Mouse (Mus musculus) neural tube, embryonic 15.5 days (tissue): ENCODE measurements around the gene Ugt1a9. TPM values are rescaled to one million over a fixed set of nuclear protein-coding genes. Genes with fewer than 3 reads are reported as not detected.

Source experiments
- ATAC-seq: fragments of 200-750 bp; cut with Nextera tagmentation; 2 replicates; pipeline ENCODE4 v1.8.0; 2017; ENCODE audit warnings: mild to moderate bottlenecking, moderate TSS enrichment, moderate library complexity; ENCODE audit not compliant: low FRiP score
- H3K27ac ChIP-seq: fragments of 300-500 bp; sonication (generic); replicated peaks from 2 replicates; pipeline ENCODE4 v1.5.1; 2015; ENCODE audit warnings: mild to moderate bottlenecking, inconsistent platforms
- H3K27me3 ChIP-seq: fragments of 300-500 bp; sonication (generic); replicated peaks from 2 replicates; pipeline ENCODE4 v1.6.1; 2015; ENCODE audit warnings: inconsistent platforms
- H3K36me3 ChIP-seq: fragments of 300-500 bp; sonication (generic); 2 replicates; pipeline ENCODE4 v1.6.1; 2015; ENCODE audit warnings: inconsistent platforms
- H3K4me1 ChIP-seq: fragments of 300-500 bp; sonication (generic); 2 replicates; pipeline ENCODE4 v1.6.1; 2015; ENCODE audit warnings: inconsistent platforms
- H3K4me2 ChIP-seq: fragments of 300-500 bp; sonication (generic); 2 replicates; pipeline ENCODE4 v1.6.1; 2015; ENCODE audit warnings: inconsistent platforms, mild to moderate bottlenecking, moderate library complexity
- H3K4me3 ChIP-seq: fragments of 300-500 bp; sonication (generic); replicated peaks from 2 replicates; pipeline ENCODE4 v1.5.1; 2015; ENCODE audit warnings: mild to moderate bottlenecking, inconsistent platforms
- H3K9ac ChIP-seq: fragments of 300-500 bp; sonication (generic); replicated peaks from 2 replicates; pipeline ENCODE4 v1.6.1; 2015; ENCODE audit warnings: mild to moderate bottlenecking, inconsistent platforms
- H3K9me3 ChIP-seq: fragments of 300-500 bp; sonication (generic); replicated peaks from 2 replicates; pipeline ENCODE4 v1.6.1; 2016; ENCODE audit warnings: inconsistent platforms
- WGBS: fragments of 180-500 bp; shearing (Covaris S2); methylation state at CpG from one replicate; pipeline ENCODE4 v1.1.7; 2015; ENCODE audit warnings: mixed read lengths; 5-methylcytosine and 5-hydroxymethylcytosine counted together
- polyA plus RNA-seq: library from polyadenylated mRNA; unstranded; fragments of >200 nt; fragmentation: Nextera tagmentation; extraction: Ambion mirVana; gene quantifications from 2 replicates; pipeline ENCODE4 v1.2.1, GENCODE M21; 2015

Gene Ugt1a9
- polyA plus RNA-seq, 1 experiment from 2014 or later: 0.12 TPM

- H3K4me3 ChIP-seq: no peak overlapping the region
- ATAC-seq: 0 out of 2 replicates have a peak, but pooled peaks have one; percentile 5
- no peak overlapping the region for H3K4me2 ChIP-seq
- no peaks in the 10 kb centered on the region for H3K27me3 ChIP-seq
- 71% methylated on average over 14 of the region's 14 CpGs for WGBS
- peaks cover 94% of the 10 kb centered on the region for H3K9me3 ChIP-seq
- H3K27ac ChIP-seq: no peak overlapping the region
- H3K36me3 ChIP-seq: no peaks in the 10 kb centered on the region
- H3K9ac ChIP-seq: no peak overlapping the region
- H3K4me1 ChIP-seq: no peaks in the 10 kb centered on the region
Measured at GRCm38 (mm10) chr1:88233421-88234247, 163.0 kb downstream of the Ugt1a9 start.

GRCm38 (mm10) chr1:88234248-88234610 is 163.6 kb downstream of the Ugt1a9 start:
- Histone ChIP-seq H3K4me2 (no peak overlapping the region), H3K4me1 (no peaks in the 10 kb centered on the region), H3K4me3 (no peak overlapping the region), H3K27me3 (no peaks in the 10 kb centered on the region), H3K27ac (no peak overlapping the region), H3K9ac (no peak overlapping the region), H3K36me3 (no peaks in the 10 kb centered on the region), H3K9me3 (peaks cover 94% of the 10 kb centered on the region)
- no peak for ATAC-seq
- 68% methylated on average over 4 of the region's 4 CpGs for WGBS

DNA sequence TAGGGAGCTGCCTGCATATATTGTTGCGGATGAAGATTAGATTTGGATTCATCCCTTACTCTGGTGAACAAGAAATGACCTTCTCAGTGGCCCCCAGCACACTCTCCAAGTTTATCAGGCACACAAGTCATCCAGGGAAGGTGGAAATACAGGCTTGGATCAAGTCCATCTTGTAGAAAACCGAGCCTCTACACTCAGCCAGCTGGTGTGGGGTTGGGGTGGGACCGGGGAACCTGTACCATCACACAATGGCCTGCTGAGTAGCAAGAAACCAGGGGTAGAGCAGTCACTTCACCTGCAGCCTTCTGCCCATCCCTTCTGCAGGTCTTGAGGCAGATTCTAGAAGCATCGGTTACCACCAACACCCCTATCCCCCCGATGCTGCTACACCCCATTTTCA is 164.0 kb downstream of the Ugt1a9 start:
- Histone ChIP-seq H3K27ac (no peak overlapping the region), H3K9me3 (peaks cover 94% of the 10 kb centered on the region), H3K4me2 (no peak overlapping the region), H3K4me1 (no peaks in the 10 kb centered on the region), H3K9ac (no peak overlapping the region), H3K36me3 (no peaks in the 10 kb centered on the region), H3K4me3 (no peak overlapping the region), H3K27me3 (no peaks in the 10 kb centered on the region)
- WGBS: 44% methylated on average over 5 of the region's 5 CpGs
- no peak for ATAC-seq

DNA sequence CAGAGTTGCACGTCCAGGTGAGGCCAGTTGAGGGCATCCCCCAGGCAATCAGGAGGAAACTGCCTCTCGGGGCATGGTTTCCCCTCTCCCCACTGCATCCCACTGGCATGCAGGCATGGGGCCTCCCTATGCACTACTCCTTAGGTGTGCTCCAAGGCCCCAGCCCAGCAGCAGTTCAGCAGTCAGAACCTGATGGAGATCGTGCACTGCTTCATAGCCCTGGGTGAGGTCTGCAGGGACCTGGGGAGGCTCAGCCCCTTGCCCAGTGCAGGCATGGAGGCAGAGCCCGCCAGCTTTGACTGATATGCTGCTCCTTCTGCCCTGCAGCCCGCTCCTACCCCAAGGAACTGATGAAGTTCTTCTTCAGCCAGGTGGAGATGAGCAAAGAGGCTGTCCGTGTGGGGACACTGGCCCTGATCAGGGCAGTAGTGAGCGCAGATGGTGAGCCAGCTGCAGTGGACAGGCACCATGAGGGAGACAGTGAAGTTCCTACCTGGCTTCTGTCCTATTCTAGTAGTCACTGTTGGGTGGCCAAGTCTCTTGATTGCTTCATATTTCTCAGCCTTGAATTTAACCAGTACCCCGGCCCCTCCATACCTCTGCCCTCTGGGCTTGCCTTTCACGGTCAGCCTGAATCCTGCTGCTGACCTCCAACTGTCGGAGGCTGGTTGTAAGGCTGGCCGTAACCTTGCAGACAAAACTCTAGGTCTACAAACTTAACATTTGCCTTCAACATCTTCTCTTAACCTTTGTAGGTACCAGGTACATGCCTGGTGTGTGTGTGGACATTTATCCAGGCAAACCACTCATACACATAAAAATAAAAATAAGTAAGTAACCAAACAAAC is 164.7 kb downstream of the Ugt1a9 start:
- Histone ChIP-seq H3K4me3 (no peak overlapping the region), H3K9me3 (peaks cover 94% of the 10 kb centered on the region), H3K27me3 (no peaks in the 10 kb centered on the region), H3K36me3 (no peaks in the 10 kb centered on the region), H3K4me2 (no peak overlapping the region), H3K27ac (no peak overlapping the region), H3K4me1 (no peaks in the 10 kb centered on the region), H3K9ac (no peak overlapping the region)
- ATAC-seq: no peak
- WGBS: 68% methylated on average over 11 of the region's 11 CpGs

- 68% methylated on average over 4 of the region's 4 CpGs for WGBS
- no peak overlapping the region for H3K4me3 ChIP-seq
- no peaks in the 10 kb centered on the region for H3K4me1 ChIP-seq
- H3K4me2 ChIP-seq: no peak overlapping the region
- H3K9ac ChIP-seq: no peak overlapping the region
- H3K27ac ChIP-seq: no peak overlapping the region
- no peak for ATAC-seq
- no peaks in the 10 kb centered on the region for H3K27me3 ChIP-seq
- H3K36me3 ChIP-seq: no peaks in the 10 kb centered on the region
- H3K9me3 ChIP-seq: peaks cover 95% of the 10 kb centered on the region
Measured at GRCm38 (mm10) chr1:88235894-88236415, 165.4 kb downstream of the Ugt1a9 start.

DNA sequence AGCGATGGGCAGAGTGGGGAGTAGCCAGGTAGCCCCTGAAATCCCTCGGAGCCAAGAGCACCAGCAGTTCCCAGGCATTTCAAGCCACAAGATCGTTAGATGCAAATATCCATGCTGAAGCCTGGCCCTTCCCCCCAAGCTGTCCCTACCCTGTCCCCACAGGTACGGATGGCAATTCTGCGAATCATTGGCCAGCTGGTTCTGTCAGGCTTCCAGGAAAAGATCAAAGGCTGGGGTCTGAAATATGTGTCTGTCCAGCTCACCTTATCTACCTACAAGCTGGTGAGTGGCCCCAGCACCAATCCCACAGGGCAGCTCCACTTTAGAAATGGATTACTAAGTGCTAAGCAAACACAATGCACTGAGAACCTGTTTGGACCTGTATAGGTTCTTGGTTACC is 166.7 kb downstream of the Ugt1a9 start:
- WGBS: 82% methylated on average over 5 of the region's 5 CpGs
- ATAC-seq: no peak
- no peak overlapping the region for H3K4me2 ChIP-seq

GRCm38 (mm10) chr1:88238771-88239170 is 168.2 kb downstream of the Ugt1a9 start:
- ATAC-seq: 0 out of 2 replicates have a peak, but pooled peaks have one; percentile 9
- no peaks in the 10 kb centered on the region for H3K4me1 ChIP-seq
- 81% methylated on average over 6 of the region's 6 CpGs for WGBS
- H3K27ac ChIP-seq: no peak overlapping the region
- no peak overlapping the region for H3K9ac ChIP-seq
- no peaks in the 10 kb centered on the region for H3K27me3 ChIP-seq
- H3K4me3 ChIP-seq: no peak overlapping the region
- H3K4me2 ChIP-seq: no peak overlapping the region
- H3K9me3 ChIP-seq: peaks cover 91% of the 10 kb centered on the region
- no peaks in the 10 kb centered on the region for H3K36me3 ChIP-seq

More for the DNA sequence above, 166.7 kb downstream of the Ugt1a9 start:
- H3K27me3 ChIP-seq: no peaks in the 10 kb centered on the region
- no peak overlapping the region for H3K27ac ChIP-seq
- H3K4me3 ChIP-seq: no peak overlapping the region
- H3K36me3 ChIP-seq: no peaks in the 10 kb centered on the region
- H3K4me1 ChIP-seq: no peaks in the 10 kb centered on the region
- no peak overlapping the region for H3K9ac ChIP-seq
- peaks cover 91% of the 10 kb centered on the region for H3K9me3 ChIP-seq

GRCm38 (mm10) chr1:88240072-88240471 is 169.5 kb downstream of the Ugt1a9 start:
- no peak overlapping the region for H3K27ac ChIP-seq
- no peak overlapping the region for H3K4me3 ChIP-seq
- 78% methylated on average over 5 of the region's 5 CpGs for WGBS
- H3K9ac ChIP-seq: no peak overlapping the region
- no peak for ATAC-seq
- H3K4me2 ChIP-seq: no peak overlapping the region
- H3K4me1 ChIP-seq: no peaks in the 10 kb centered on the region
- no peaks in the 10 kb centered on the region for H3K27me3 ChIP-seq
- no peaks in the 10 kb centered on the region for H3K36me3 ChIP-seq
- H3K9me3 ChIP-seq: peaks cover 90% of the 10 kb centered on the region

DNA sequence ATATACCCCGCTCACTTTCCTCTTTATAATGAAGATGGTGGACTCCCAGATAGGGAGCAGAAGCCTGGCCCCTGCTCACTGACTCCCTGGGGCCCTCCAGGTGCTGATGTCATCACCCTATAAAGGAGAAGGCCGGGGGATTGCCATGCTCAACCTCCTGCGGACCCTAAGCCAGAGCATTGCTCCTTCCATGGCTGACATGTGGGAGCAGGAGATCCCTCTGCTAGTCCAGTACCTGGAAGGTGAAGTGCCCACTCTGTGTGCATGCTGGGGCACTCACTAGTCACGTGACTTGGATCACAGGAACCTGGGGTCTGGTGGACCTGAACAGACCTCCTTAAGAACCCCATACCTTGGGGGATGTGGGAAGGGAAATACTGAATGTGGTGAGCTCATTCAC is 170.0 kb downstream of the Ugt1a9 start:
- no peaks in the 10 kb centered on the region for H3K36me3 ChIP-seq
- H3K4me3 ChIP-seq: no peak overlapping the region
- ATAC-seq: peak; percentile 1; the same call in 1 of the 2 replicates
- no peaks in the 10 kb centered on the region for H3K27me3 ChIP-seq
- H3K27ac ChIP-seq: no peak overlapping the region
- H3K4me2 ChIP-seq: no peak overlapping the region
- 73% methylated on average over 4 of the region's 4 CpGs for WGBS
- no peaks in the 10 kb centered on the region for H3K4me1 ChIP-seq
- H3K9ac ChIP-seq: no peak overlapping the region
- H3K9me3 ChIP-seq: peaks cover 90% of the 10 kb centered on the region

GRCm38 (mm10) chr1:88243861-88244260 is 173.3 kb downstream of the Ugt1a9 start:
- 72% methylated on average over 5 of the region's 5 CpGs for WGBS
- no peak for ATAC-seq
- no peak overlapping the region for H3K4me2 ChIP-seq
- no peak overlapping the region for H3K9ac ChIP-seq
- no peaks in the 10 kb centered on the region for H3K36me3 ChIP-seq
- H3K4me3 ChIP-seq: no peak overlapping the region
- no peak overlapping the region for H3K27ac ChIP-seq
- no peaks in the 10 kb centered on the region for H3K4me1 ChIP-seq
- H3K27me3 ChIP-seq: no peaks in the 10 kb centered on the region
- H3K9me3 ChIP-seq: peaks cover 92% of the 10 kb centered on the region

GRCm38 (mm10) chr1:88245881-88246280 is 175.3 kb downstream of the Ugt1a9 start:
- ATAC-seq: no peak
- H3K27me3 ChIP-seq: no peaks in the 10 kb centered on the region
- H3K27ac ChIP-seq: no peak overlapping the region
- no peaks in the 10 kb centered on the region for H3K36me3 ChIP-seq
- peaks cover 92% of the 10 kb centered on the region for H3K9me3 ChIP-seq
- H3K4me3 ChIP-seq: no peak overlapping the region
- WGBS: 77% methylated on average over 6 of the region's 6 CpGs
- H3K4me1 ChIP-seq: no peaks in the 10 kb centered on the region
- no peak overlapping the region for H3K4me2 ChIP-seq
- no peak overlapping the region for H3K9ac ChIP-seq
